Mouse (Mus musculus) thymus, postnatal 36 days (tissue): ENCODE results near the gene Map3k14.
A peak's percentile ranks its signal among the peaks of the same experiment; 100 is the strongest.

ENCODE experiments used
- DNase-seq, 2 experiments: peaks; one replicate each; pipeline ENCODE4 v3.0.0; 2022; ENCODE audit warnings: mixed read lengths in 2 of 2

Gene Map3k14

DNA sequence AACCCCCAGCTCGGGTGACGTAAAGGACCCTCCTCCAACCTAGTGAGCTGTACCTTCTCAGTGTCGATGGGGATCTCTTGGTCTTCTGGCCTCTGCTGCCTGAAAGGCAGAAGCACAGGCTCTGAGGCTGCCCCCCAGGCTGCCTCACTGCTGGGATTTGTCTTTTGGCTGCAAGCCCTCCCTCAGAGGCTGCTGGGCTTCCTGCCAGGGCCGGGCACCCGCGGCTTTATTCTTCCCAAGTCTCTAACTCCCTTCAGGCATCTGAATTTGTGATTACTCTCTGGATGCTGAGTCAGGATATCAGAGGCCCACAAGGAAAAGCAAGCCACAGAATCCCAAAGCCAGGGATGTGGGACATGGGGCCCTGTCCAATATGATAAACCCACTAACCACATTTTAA lies 65.6 kb downstream of the Map3k14 start:
- DNase-seq, result peak in 1 of 2 experiments; percentile 4

DNA sequence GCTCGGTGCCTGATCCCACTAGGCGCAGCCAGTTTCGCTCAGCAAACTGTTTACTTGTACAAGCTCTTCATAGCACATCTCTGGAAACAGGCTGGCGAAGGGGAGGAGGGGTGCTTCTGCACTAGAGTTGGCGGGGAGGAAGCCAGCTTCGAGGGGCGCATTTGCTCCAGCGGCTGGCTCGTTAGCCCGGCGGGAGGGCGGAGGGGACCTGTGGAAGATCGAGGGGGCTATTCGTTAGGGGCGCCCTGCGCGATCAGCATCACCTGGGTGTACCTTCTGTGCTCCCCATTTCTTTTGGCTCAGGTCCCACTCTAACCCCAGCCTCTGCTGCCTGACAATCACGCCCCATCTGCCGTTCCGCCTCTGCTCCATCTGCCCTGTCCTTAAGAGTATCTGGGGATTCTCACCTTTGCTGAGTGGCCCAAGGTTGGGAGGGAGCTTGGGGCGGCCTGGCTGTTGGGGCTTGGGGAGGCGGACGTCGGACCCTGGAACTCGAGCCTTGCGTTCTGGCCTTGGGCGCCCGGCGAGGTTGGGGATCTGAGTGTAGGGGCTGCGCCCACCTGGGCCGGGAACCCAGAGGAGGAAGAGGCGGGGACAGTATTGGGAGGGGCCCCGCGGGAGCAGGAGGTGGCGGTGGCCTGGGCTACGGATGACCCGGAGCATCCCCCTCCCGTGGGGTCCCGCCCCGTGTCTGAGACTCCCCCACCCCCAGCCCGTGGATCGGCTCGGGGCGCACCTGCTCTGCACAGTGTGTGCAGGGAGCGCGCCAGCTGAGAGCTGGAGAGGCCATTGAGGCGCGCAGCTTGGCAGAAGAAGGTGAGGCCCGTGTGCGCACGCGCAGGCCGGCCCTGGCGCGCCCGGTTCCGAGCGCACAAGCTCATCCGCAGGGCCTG lies 68.1 kb downstream of the Map3k14 start:
- peak in 1 of 2 experiments; percentile 36 for DNase-seq

DNA sequence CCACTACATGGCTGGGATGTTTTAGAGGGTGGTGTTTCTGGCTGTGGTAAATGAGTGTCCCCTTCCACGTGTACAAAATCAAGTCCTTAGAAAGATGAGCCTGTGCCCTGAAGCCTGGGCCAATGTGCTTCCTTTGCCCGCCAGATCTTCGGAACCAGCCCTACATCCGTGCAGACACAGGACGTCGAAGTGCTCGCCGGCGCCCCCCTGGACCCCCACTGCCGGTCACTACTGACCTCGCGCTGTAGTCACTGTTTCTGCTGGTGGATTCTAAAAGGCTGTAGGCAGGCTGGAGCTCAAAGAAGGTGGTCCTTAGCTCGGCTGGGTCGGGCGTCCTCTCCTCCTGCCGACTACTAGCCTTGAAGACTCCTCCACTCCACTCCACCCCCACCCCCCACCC lies 68.9 kb downstream of the Map3k14 start:
- peak in 1 of 2 experiments; percentile 12 for DNase-seq

DNA sequence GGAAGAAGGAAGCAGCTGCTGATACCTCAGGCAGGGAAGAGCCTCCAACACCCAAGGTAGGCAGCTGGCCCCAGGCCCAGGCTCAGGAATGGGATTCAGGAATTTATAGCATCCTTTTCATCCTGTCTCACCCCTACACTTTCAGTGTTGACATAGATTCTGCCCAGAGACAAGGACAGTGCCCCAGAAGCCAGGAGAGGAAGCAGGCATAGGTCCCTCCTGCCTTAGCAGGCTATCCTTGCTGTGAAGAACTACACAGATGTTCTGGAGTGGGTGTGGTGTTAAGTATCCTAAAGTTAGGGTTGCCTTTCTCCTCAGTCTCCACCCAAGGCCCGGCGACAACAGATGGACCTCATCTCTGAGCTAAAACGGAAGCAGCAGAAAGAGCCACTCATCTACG lies 69.9 kb downstream of the Map3k14 start:
- no peak for DNase-seq

DNA sequence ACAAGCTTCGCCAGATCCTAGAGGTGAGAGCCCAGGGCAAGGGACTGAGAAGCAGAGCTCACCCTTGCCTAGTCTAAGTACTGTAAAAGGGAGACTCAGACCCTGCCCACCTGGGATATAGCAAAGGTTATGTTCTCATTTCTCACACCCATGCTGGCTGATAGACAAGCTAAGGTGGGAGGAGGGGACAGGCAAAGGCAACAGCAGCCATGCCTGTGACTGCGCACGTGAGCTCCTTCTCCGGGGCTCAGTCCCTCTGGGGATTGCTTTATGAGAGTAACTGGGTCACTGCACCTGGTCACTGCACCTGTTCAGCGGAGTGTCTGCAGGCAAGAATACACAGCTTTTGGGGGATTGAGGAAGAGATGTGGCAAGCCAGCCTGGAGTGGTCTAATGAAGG lies 71.6 kb downstream of the Map3k14 start:
- DNase-seq, result peak in 1 of 2 experiments; percentile 4

DNA sequence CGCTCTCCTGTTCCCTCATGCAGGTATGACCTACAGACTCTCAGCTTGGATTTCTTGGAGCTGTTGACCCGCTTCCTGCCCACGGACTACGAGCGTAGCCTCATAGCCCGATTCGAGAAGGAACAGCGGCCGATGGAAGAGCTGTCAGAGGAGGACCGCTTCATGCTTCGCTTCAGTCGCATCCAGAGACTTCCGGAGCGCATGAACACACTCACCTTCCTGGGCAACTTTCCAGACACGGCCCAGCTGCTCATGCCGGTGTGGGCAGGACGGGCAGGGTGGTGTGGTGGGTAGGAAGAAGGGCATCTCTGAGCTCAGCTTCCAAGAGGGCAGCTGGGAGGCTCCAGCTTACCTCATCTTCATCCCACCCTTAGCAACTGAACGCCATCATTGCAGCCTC lies 72.0 kb downstream of the Map3k14 start:
- peak in 1 of 2 experiments; percentile 4 for DNase-seq

DNA sequence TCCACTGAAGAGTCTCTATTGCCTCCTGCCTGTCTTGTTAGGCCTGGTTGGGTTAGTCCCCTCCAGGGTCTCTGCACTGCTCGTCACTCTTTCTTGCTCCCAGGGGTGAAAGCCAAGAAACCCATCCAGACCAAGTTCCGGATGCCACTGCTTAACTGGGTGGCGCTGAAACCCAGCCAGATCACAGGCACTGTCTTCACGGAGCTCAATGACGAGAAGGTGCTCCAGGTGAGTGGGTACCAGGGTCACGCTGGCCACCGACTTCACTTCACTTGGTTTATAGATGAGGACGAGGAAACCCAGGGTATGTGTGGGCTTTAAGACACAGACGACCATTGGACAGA lies 73.5 kb downstream of the Map3k14 start:
- no peak for DNase-seq

DNA sequence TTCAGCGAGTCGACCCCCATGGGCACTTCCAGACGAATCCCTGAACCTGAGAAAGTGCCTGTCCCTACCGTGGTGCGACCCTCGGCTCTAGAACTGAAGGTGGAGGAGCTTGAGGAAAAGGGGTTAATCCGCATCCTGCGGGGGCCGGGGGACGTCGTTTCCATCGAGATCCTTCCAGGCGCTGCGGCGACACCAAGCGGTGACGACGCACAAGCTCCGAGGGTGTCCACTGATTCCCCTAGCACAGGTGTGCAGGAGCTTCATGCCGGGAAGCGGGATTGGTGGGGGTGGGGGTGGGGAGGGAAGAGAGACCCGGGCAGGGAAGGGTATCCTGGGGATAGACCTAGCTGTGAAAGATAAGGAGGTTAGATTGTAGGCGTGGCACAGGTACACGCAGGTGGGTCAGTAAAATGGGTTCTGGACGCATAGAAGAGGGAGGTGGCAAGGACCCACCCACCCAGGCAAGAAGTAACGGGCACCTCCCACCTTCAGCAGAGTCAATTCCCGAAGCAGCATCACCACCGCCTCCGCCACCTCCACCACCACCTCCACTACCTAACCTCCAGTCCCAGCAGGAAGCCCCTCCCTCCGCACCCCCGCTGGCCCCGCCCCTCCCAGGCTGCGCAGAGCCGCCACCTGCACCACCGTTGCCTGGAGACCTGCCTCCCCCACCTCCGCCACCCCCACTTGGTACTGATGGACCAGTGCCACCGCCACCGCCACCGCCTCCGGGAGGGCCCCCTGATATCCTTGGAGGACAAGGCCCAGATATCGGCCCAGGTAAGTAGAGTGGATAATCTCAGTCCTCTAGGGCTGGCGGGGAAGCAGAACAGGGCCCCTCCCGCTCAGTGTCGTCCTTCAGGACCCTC lies 74.1 kb downstream of the Map3k14 start:
- DNase-seq, result peak in 1 of 2 experiments; percentile 37

DNA sequence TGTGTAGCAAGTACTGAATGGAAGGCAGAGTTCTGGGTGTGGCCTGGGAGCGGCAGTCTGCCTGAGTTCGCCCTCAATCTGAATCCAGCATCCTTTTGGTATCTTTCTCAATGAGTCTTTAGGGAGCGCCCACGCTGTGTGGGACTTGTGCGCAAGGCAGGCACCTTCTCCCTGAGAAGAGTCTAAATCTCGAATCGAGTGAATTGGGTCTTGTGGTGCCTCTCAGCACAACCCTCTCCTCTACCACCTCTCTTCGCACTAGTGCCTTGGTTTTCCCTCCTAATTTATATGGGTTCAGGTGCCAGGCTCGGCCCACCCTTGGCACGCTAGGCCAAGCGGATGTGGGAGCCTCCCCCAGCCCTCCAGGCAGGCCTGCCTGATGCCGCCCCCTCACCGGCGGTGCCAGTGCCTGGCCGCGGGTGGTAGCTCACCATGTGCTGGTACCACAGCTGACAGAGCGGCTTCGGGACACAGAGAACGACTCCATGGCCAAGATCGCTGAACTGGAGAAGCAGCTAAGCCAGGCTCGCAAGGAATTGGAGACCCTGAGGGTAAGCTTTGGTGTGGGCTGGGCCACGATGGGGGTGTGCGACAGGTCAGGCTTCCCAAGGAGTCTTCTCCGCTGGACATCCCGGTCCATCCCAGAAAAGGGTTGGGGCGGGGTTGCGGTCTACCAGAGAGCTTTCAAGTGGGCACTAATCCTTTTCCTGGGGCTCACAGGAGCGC lies 74.9 kb downstream of the Map3k14 start:
- no peak for DNase-seq

DNA sequence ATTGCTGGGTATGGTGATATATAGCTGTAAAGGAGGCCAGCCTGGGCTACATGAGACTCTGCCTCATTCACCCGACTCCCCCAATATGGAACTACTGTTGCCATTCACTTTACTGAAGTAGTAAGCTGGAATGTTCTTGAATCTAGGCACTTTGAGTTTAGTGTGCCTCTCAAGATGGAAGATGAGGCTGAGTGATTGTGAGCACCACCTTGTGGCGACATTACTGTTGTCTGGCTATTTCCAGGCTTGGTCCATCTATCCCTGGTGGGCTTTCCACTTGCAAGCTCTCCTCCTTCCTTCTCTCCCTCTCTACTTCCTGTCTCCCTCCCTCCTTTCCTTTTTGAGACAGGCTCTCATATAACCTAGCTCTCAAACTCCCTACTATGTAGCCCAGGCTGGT lies 82.4 kb downstream of the Map3k14 start:
- peak; percentile 57 to 62 for DNase-seq

DNA sequence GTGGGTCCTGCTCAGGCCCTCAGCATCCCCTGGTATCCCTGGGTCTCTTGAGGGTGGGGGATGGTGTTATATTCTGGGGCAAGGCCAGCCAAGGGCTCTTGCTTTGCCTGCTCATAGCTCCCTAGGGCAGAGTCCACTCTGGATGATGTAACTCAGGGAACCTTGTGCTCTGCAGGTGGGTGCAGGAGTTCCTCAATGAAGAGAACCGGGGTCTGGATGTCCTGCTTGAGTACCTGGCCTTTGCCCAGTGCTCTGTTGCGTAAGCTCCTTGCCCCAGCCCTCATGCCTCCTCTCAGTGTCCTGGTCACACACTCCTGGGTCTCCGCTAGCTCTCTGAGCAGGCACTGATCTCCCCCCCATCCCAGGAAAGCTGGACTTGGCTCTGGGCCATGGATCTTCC lies 85.4 kb downstream of the Map3k14 start:
- DNase-seq, result peak in 1 of 2 experiments; percentile 5

DNA sequence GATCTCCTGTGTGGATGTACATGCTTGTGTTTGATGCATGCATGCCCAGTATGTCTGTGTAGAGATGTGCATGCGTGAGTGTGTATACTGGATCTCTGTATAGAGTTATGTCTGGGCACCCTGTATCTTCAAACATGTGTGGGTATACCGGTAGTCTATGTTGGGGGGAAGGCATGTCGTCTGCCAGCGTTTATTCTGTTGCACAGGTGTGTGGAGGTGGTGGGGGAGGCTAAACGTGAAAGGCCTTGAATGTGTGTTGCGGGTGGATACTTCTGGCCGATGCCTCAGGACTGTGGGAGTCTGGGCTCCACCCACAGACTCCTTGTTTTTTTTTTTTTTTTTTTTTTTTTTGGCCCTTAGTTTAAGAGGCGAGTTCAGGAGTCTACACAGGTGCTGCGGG lies 85.9 kb downstream of the Map3k14 start:
- DNase-seq, result no peak

DNA sequence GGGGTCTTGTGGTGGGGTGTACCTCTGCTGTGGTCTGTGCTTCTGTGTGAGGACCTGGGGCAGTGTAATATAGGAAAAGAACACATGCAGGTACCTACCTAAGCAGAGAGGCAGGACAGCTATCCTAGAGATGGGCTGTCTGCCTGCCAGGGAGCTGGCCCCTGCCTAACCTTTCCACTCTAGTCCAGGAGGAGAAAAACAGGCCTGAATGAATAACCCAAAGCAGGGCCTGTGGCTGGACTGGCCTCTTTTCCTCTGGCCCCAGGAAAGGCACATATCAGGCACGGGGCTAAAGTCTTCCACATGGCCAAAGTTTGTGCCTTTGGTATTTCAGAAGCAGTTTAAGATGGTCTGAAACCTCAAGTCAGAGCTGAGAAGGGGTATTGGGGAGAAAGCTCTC lies 86.8 kb downstream of the Map3k14 start:
- DNase-seq, result no peak

DNA sequence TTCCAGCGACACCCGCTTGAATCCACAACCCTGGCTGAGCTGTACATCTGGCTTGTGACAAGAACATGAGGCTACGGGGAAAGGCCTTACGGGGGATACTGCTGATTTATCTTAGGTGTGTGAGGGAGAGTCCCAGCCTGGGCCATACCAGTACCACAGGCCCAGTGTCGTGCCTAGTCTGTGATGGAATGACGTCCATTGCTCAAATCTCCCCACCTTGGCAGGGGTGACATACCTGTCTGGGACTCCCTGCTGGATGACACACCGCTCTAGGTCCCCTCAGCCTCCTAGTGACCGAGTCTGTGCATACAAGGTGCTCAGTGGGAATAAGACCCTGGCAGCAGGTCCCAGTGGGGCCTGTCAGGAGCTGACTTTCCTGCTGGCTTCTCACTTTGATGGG lies 88.5 kb downstream of the Map3k14 start:
- DNase-seq, result peak in 1 of 2 experiments; percentile 10

DNA sequence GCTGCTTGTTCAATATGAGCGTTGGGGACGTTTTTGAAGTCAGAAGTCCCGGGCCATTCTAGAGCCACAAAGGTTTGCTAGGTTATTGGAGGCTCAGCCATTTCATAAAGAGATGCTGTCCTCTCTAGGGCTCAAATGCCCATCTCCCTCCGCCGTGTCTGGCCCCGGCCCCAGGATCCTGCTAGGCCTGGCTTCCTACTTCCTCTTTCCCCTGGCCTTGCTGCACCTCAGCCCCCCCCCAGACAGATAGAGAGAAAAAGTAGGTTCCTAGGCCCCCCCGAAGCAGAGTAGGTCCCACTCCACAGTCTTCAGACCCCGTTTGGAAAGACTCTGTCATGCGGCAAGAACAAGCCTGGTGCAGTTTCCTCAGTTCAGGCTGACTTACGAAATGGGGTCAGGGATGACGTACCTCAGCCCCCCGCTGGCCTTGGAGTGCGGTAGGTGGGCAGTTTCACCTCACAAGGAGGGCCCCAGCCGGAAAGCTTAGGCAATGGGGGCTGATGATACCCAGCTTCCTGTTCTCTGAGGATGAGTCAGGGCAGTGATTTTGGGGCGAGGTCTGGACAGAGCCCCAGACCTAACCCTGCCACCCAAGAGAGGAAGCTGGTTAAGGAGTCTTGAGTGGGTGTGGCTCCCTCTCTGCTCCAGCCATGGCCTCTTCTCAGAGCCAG lies 89.3 kb downstream of the Map3k14 start:
- DNase-seq, result peak in 1 of 2 experiments; percentile 22

DNA sequence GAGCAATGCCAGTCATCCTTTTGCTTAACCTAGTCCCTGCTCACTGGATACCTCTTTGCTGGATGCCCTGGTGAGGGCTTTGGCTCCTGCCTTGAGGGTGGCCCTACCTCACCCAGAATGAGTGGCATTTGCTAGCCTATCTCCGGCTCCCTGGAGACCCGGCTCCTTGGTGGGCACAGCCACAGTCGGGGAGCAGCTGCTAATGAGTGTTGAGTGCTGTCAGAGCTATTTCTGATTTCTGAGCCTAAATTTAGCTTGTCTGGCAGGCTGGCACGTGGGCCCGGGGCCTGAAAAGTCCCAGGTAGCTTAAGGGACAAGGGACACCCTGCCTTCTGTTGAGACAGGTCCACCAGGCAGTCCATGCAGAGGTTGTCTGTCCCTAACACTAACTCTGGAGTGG lies 90.1 kb downstream of the Map3k14 start:
- peak in 1 of 2 experiments; percentile 6 for DNase-seq

DNA sequence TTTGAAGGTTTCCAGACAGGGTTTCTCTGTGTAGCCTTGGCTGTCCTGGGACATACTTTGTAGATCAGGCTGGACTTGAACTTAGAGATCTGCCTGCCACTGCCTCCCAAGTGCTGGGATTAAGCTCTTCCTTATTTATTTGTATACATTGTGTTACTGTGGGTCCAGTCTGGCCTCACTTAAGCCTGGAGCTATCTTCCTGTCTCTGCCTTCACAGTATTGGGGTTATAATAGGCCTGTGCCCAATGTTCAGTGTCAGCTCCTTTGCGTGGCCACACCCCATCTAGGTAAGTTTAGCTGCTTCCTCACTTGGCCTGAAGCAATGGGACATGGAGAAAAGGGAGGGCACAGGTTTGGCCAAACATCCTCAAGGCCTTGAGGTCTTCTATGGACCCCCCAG lies 90.8 kb downstream of the Map3k14 start:
- peak in 1 of 2 experiments; percentile 3 for DNase-seq

DNA sequence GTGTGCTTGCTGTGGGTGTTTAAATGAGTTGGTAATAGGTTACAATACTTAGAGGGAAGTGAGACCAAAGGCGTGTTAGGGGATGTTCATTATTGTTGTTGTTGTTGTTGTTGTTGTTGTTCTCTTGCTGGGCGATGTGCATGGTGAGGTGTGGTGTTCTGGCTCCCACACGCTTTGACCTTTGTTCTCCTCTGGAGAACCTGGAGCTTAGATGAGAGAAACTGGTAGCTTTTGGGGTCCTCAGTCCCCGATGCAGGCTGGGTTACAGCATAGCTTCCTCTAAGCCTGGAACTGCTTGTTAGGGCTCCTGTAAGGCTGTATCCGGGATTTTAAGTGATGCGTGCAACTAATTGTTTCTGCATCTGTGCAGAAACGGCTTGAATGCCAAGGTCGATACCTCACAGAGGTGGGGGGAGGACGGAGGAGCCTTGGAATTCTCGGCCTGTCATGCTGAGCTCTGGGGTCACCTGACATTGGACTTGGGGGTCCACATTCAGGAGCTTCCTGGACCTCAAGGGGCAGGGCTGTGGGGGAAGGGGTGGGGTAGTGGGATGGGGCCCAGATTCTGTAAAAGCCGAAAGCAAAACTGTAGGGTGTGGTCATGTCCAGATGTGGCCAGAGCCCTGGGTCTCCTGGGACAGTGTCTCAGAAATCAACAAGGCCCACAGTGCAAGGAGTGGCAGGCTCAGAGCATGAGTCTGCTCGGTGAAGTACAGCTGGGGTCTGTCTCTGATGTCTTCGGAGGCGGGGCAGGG lies 91.4 kb downstream of the Map3k14 start:
- peak in 1 of 2 experiments; percentile 31 for DNase-seq

DNA sequence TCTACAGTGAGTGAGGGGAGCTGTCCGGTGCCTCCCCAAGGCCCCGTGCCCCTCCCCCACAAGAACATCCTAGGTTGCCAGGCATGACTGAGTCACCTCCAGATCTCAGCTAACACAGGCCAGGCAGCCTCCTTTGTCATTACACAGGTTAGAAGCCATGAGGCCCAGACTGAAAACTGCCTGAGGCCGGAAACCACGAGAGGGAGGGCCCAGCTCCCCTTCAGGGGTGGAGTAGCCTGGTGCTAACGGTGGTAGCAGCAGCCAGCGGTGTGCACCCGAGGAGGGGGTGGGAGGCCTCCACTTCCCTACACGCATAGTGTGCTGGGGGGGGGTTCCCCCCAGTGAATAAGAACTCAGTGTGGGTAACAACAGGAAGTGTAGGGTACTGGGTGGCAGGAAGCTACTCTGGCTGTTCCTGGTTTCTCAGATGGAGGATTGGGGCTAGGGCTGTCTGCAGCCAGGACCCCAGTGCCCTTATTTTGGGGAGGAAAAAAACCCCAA lies 92.3 kb downstream of the Map3k14 start:
- peak; percentile 91 to 97 for DNase-seq

DNA sequence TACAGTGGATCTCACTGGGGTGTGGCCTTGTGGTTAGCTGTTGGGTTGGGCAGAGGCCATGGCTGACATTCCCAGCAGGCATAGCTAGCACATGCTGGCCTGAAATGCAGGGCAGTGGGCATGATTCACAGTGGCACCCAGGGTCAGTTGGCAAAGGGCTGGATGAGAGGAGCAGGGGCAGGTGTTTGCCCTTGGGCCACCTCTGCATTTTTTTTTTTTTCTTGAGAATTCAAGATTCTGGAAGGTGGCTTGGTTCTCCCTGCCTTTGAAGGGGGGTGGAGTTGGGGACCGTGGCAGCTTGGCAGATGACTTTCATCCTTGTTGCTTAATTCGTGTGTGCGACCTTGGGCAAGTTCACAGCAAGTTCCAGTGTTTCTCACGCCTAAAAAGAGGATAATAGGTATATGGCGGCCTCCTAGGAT lies 92.8 kb downstream of the Map3k14 start:
- DNase-seq, result peak in 1 of 2 experiments; percentile 54

DNA sequence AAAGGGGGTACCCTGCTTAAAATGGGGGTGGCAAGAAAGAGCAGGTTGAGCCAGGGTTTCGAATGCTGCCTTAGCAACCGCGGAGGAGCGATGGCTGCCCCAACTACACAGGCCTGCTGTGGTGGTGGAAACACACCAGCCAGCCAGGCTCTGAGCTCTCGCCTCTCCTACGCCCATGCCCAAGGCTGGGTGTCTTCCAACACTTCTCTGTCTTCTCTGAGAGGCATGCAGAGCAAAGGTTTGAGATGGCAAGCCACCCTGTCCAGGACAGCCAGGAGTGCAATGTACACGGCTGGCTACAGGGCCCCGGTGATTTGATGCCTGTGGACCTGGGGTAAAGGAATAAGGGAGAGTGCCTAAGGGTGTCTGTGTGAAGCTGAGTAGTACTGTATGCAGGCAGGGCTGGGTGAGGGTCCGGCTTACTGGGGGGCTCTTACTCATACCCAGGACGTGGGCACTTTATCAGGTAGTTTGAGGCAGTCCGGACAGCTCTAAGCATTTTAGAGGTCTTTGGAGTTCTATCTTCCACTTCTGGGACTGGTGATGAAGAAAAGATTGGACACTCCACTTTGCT lies 93.4 kb downstream of the Map3k14 start:
- peak; percentile 54 to 57 for DNase-seq
